In the genomic region with DNA sequence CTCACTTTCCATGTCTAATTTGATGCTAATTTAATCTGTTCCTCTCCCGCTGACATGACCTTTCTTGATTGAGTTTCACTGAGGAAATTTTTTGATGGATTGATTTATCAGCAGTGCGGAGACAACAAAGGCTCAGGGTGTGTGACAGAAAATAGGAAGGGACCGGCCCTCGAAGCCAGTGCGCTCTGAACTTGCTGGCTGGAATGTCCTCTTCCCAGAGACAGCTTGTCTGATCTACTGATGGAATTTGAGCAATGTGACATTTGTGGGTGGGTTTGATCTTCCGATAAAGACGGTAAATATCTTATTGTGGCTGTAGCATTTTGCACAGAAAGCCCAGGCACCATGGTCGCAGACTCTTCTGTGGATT, we compare ENCODE assay signal across 10 mouse cellular contexts.
DNase-seq lines count a peak whose midpoint lies in the region; ATAC-seq and TF ChIP-seq lines count a peak whose summit lies in the region.
"Had no signal": no experiment of that assay in that cellular context is flagged by ENCODE, and none has a peak within 500 bp of the region (broad histone marks: within the 10 kb centered on the region; RNA-seq: fewer than 3 reads in every experiment).

No protein-coding gene starts in this region.

- DNase-seq in heart, embryonic 10.5 days (ENCODE audit: low spot score) = no peak
- no peak for DNase-seq in heart, adult 8-10 months (ENCODE audit: low spot score)
- no peak for DNase-seq in stomach, postnatal 0 days (ENCODE audit: low spot score)
- DNase-seq in limb, embryonic 10.5 days (ENCODE audit: low spot score) = no peak
- DNase-seq in gastrocnemius, adult 18-20 months (ENCODE audit: low spot score) = no peak
- no peak for DNase-seq in right cerebral cortex, adult 2 months (ENCODE audit: low spot score in 2 of 2)
- DNase-seq: heart, adult 11 months; thymus, postnatal 36 days had no signal

- TF ChIP-seq CTCF in stomach, postnatal 0 days (IDR thresholded peaks at IDR 0.05; ENCODE audit: low read depth) = no peak

- peaks cover 5% of the 10 kb centered on the region; the same call in 1 of the 2 replicates for H3K27me3 ChIP-seq in heart, embryonic 10.5 days (ENCODE audit: insufficient read depth, poor library complexity, severe bottlenecking)
- H3K27me3 ChIP-seq in stomach, embryonic 15.5 days (replicated peaks) = no peaks in the 10 kb centered on the region
- no peaks in the 10 kb centered on the region for H3K27me3 ChIP-seq in stomach, postnatal 0 days (ENCODE audit: control insufficient read depth, insufficient read depth, low read length)
- 0 out of 2 replicates have a peak, but pooled peaks cover 7% of the 10 kb centered on the region for H3K27me3 ChIP-seq in limb, embryonic 10.5 days (ENCODE audit: low read depth, poor library complexity, severe bottlenecking)

- no peak for TF ChIP-seq EP300 in stomach, postnatal 0 days (optimal IDR thresholded peaks at IDR 0.05)

- peak overlapping the region; percentile 45 for H3K4me3 ChIP-seq in heart, embryonic 10.5 days
- H3K4me3 ChIP-seq in stomach, embryonic 15.5 days (replicated peaks) = no peak overlapping the region
- H3K4me3 ChIP-seq in stomach, postnatal 0 days (ENCODE audit: low read depth, low read length) = no peak overlapping the region
- peak overlapping the region; percentile 46; the same call in 1 of the 2 replicates for H3K4me3 ChIP-seq in limb, embryonic 10.5 days

- no peaks in the 10 kb centered on the region for H3K36me3 ChIP-seq in heart, embryonic 10.5 days
- H3K36me3 ChIP-seq in stomach, embryonic 15.5 days = no peaks in the 10 kb centered on the region
- no peaks in the 10 kb centered on the region for H3K36me3 ChIP-seq in stomach, postnatal 0 days (ENCODE audit: control insufficient read depth, insufficient read depth, low read length)
- H3K36me3 ChIP-seq in limb, embryonic 10.5 days = no peaks in the 10 kb centered on the region

- peaks cover 14% of the 10 kb centered on the region for H3K4me1 ChIP-seq in heart, embryonic 10.5 days
- H3K4me1 ChIP-seq in stomach, embryonic 15.5 days = peaks cover 8% of the 10 kb centered on the region; the same call in 1 of the 2 replicates
- no peaks in the 10 kb centered on the region for H3K4me1 ChIP-seq in stomach, postnatal 0 days (replicated peaks; ENCODE audit: control insufficient read depth, insufficient read depth)
- H3K4me1 ChIP-seq in limb, embryonic 10.5 days = peaks cover 16% of the 10 kb centered on the region

- peak overlapping the region; percentile 60; the same call in 1 of the 2 replicates for H3K4me2 ChIP-seq in stomach, embryonic 15.5 days
- H3K4me2 ChIP-seq in stomach, postnatal 0 days (replicated peaks; ENCODE audit: low read depth) = no peak overlapping the region

- 31% methylated on average over 8 of the region's 8 CpGs for WGBS in heart, embryonic 10.5 days
- 42% methylated on average over 8 of the region's 8 CpGs for WGBS in stomach, embryonic 15.5 days
- WGBS in stomach, postnatal 0 days = 41% methylated on average over 8 of the region's 8 CpGs
- 62% methylated on average over 8 of the region's 8 CpGs for WGBS in limb, embryonic 10.5 days

- H3K27ac ChIP-seq in heart, embryonic 10.5 days = no peak overlapping the region
- no peak overlapping the region for H3K27ac ChIP-seq in stomach, embryonic 15.5 days
- no peak overlapping the region for H3K27ac ChIP-seq in stomach, postnatal 0 days (replicated peaks)
- H3K27ac ChIP-seq in limb, embryonic 10.5 days = no peak overlapping the region

- 0 out of 2 replicates have a peak, but pooled peaks cover 4% of the 10 kb centered on the region for H3K9me3 ChIP-seq in heart, embryonic 10.5 days
- no peaks in the 10 kb centered on the region for H3K9me3 ChIP-seq in stomach, embryonic 15.5 days
- H3K9me3 ChIP-seq in stomach, postnatal 0 days (ENCODE audit: control insufficient read depth, low read length) = no peaks in the 10 kb centered on the region
- H3K9me3 ChIP-seq in limb, embryonic 10.5 days (replicated peaks) = no peaks in the 10 kb centered on the region

- no peak overlapping the region for H3K9ac ChIP-seq in stomach, embryonic 15.5 days
- H3K9ac ChIP-seq in stomach, postnatal 0 days (ENCODE audit: low read length) = no peak overlapping the region

- no peak for ATAC-seq in stomach, embryonic 15.5 days (ENCODE audit: insufficient read depth, low FRiP score, low read depth)
- no peak for ATAC-seq in stomach, postnatal 0 days (ENCODE audit: low FRiP score, low TSS enrichment)
- ATAC-seq in CD4-positive, CD25-positive, alpha-beta regulatory T cell, adult 4 months = no peak

Comparison
In these comparisons a context has a peak if more than half of its experiments do, and no peak if none do; other contexts are left out.
1. H3K4me3 ChIP-seq: peak in heart, embryonic 10.5 days (single experiment) and limb, embryonic 10.5 days (single experiment); none in stomach, embryonic 15.5 days (single experiment) and stomach, postnatal 0 days (single experiment).